Mouse (Mus musculus): ENCODE measurements at regions not wholly inside any gene's neighbourhood (a gene's known extent, or its start where the extent isn't known, plus 50 kb on each side); places are given as distances from the start of the nearest gene placed in this dataset.

GRCm38 (mm10) chr7:77824261-77824959 is 913.4 kb downstream of the Ntrk3 start:
- DNase-seq (ENCODE audit: low spot score): peak; percentile 7
- Histone ChIP-seq H3K4me3 (ENCODE audit: low read length) (no peak overlapping the region), H3K27ac (no peak overlapping the region), H3K4me1 (ENCODE audit: insufficient read depth, low read length) (no peaks in the 10 kb centered on the region), H3K9ac (replicated peaks; ENCODE audit: low read length) (no peak overlapping the region), H3K36me3 (ENCODE audit: insufficient read depth, low read length) (no peaks in the 10 kb centered on the region), H3K27me3 (ENCODE audit: insufficient read depth, low read length) (no peaks in the 10 kb centered on the region), H3K9me3 (ENCODE audit: low read length) (no peaks in the 10 kb centered on the region), H3K4me2 (ENCODE audit: low read depth, low read length) (no peak overlapping the region)
- WGBS: 61% methylated on average over 6 of the region's 6 CpGs
- no peak for TF ChIP-seq CTCF (IDR thresholded peaks at IDR 0.05; ENCODE audit: low read depth)
- no peak for ATAC-seq

- no peak for DNase-seq (ENCODE audit: low spot score)
- TF ChIP-seq CTCF (IDR thresholded peaks at IDR 0.05; ENCODE audit: low read depth): no peak
- no peaks in the 10 kb centered on the region for H3K4me1 ChIP-seq (ENCODE audit: insufficient read depth, low read length)
Observed at GRCm38 (mm10) chr7:77812052-77812903, 925.5 kb downstream of the Ntrk3 start.

GRCm38 (mm10) chr7:77786801-77787200 is 951.0 kb downstream of the Ntrk3 start:
- no peaks in the 10 kb centered on the region for H3K4me1 ChIP-seq (ENCODE audit: insufficient read depth, low read length)
- no peak overlapping the region for H3K4me3 ChIP-seq (ENCODE audit: low read length)
- no peak overlapping the region for H3K27ac ChIP-seq
- WGBS: 57% methylated on average over 2 of the region's 2 CpGs
- H3K4me2 ChIP-seq (ENCODE audit: low read depth, low read length): no peak overlapping the region
- no peaks in the 10 kb centered on the region for H3K36me3 ChIP-seq (ENCODE audit: insufficient read depth, low read length)
- H3K9me3 ChIP-seq (ENCODE audit: low read length): no peaks in the 10 kb centered on the region
- no peak for TF ChIP-seq CTCF (IDR thresholded peaks at IDR 0.05; ENCODE audit: low read depth)
- H3K9ac ChIP-seq (replicated peaks; ENCODE audit: low read length): no peak overlapping the region
- H3K27me3 ChIP-seq (ENCODE audit: insufficient read depth, low read length): no peaks in the 10 kb centered on the region
- ATAC-seq (no peak), DNase-seq (ENCODE audit: low spot score) (no peak)

More at GRCm38 (mm10) chr7:77812052-77812903, 925.5 kb downstream of the Ntrk3 start:
- Histone ChIP-seq H3K9me3 (ENCODE audit: low read length) (no peaks in the 10 kb centered on the region), H3K4me2 (ENCODE audit: low read depth, low read length) (no peak overlapping the region), H3K27ac (no peak overlapping the region), H3K4me3 (ENCODE audit: low read length) (no peak overlapping the region), H3K9ac (replicated peaks; ENCODE audit: low read length) (no peak overlapping the region), H3K27me3 (ENCODE audit: insufficient read depth, low read length) (no peaks in the 10 kb centered on the region), H3K36me3 (ENCODE audit: insufficient read depth, low read length) (no peaks in the 10 kb centered on the region)
- 8% methylated on average over 2 of the region's 2 CpGs for WGBS
- ATAC-seq: no peak

GRCm38 (mm10) chr7:77771711-77772449 is 965.9 kb downstream of the Ntrk3 start:
- DNase-seq (ENCODE audit: low spot score): peak; percentile 82
- Histone ChIP-seq H3K4me1 (ENCODE audit: insufficient read depth, low read length) (no peaks in the 10 kb centered on the region), H3K9ac (replicated peaks; ENCODE audit: low read length) (no peak overlapping the region), H3K27ac (no peak overlapping the region), H3K4me3 (ENCODE audit: low read length) (no peak overlapping the region), H3K27me3 (ENCODE audit: insufficient read depth, low read length) (no peaks in the 10 kb centered on the region), H3K36me3 (ENCODE audit: insufficient read depth, low read length) (no peaks in the 10 kb centered on the region), H3K4me2 (ENCODE audit: low read depth, low read length) (peak overlapping the region; percentile 32), H3K9me3 (ENCODE audit: low read length) (no peaks in the 10 kb centered on the region)
- TF ChIP-seq CTCF (IDR thresholded peaks at IDR 0.05; ENCODE audit: low read depth): no peak
- 48% methylated on average over 11 of the region's 11 CpGs for WGBS
- peak; percentile 89 for ATAC-seq

GRCm38 (mm10) chr7:77738996-77739765 is 998.6 kb downstream of the Ntrk3 start:
- Histone ChIP-seq H3K4me1 (ENCODE audit: insufficient read depth, low read length) (no peaks in the 10 kb centered on the region), H3K27me3 (ENCODE audit: insufficient read depth, low read length) (no peaks in the 10 kb centered on the region), H3K4me3 (ENCODE audit: low read length) (no peak overlapping the region), H3K27ac (no peak overlapping the region), H3K9ac (replicated peaks; ENCODE audit: low read length) (no peak overlapping the region), H3K4me2 (ENCODE audit: low read depth, low read length) (no peak overlapping the region), H3K36me3 (ENCODE audit: insufficient read depth, low read length) (no peaks in the 10 kb centered on the region), H3K9me3 (ENCODE audit: low read length) (no peaks in the 10 kb centered on the region)
- 79% methylated on average over 4 of the region's 4 CpGs for WGBS
- ATAC-seq (no peak), DNase-seq (ENCODE audit: low spot score) (no peak)
- TF ChIP-seq CTCF (IDR thresholded peaks at IDR 0.05; ENCODE audit: low read depth): no peak

Small RNA genes lying in the stretch of these regions (microRNA-seq; reads per million reads assigned to microRNA genes)
- gene Gm44358: 0 reads per million in 2 experiments

Measured in hindbrain, postnatal 0 days (tissue).